Mouse (Mus musculus) kidney, postnatal 36 days (tissue): ENCODE data around the gene 1700017B05Rik.
A peak's percentile ranks its signal among the peaks of the same experiment; 100 is the strongest.

Experiments used
- DNase-seq, 2 experiments: peaks; one replicate each; pipeline ENCODE4 v3.0.0; 2021 to 2022; ENCODE audit warnings: mixed read lengths in 2 of 2

Gene 1700017B05Rik

GRCm38 (mm10) chr9:57271837-57272562 is 9.6 kb upstream of the 1700017B05Rik start:
- no peak for DNase-seq

GRCm38 (mm10) chr9:57271081-57271480 is 8.7 kb upstream of the 1700017B05Rik start:
- DNase-seq: no peak

- DNase-seq: no peak
Measured at GRCm38 (mm10) chr9:57270399-57270798, 8.0 kb upstream of the 1700017B05Rik start.

- DNase-seq: no peak
Measured at GRCm38 (mm10) chr9:57269384-57269783, 7.0 kb upstream of the 1700017B05Rik start.

- DNase-seq: peak in 1 of 2 experiments; percentile 32
Measured at GRCm38 (mm10) chr9:57268575-57268974, 6.2 kb upstream of the 1700017B05Rik start.

- no peak for DNase-seq
Measured at GRCm38 (mm10) chr9:57268078-57268477, 5.7 kb upstream of the 1700017B05Rik start.

- DNase-seq: no peak
Measured at GRCm38 (mm10) chr9:57267421-57267820, 5.0 kb upstream of the 1700017B05Rik start.

GRCm38 (mm10) chr9:57265125-57265524 is 2.7 kb upstream of the 1700017B05Rik start:
- DNase-seq: no peak

GRCm38 (mm10) chr9:57262795-57263684 is 628 bp upstream of the 1700017B05Rik start:
- no peak for DNase-seq

GRCm38 (mm10) chr9:57261516-57261912 is 898 bp downstream of the 1700017B05Rik start:
- DNase-seq: peak; percentile 49 to 80

- DNase-seq: no peak
Measured at GRCm38 (mm10) chr9:57260940-57261339, 1.5 kb downstream of the 1700017B05Rik start.

GRCm38 (mm10) chr9:57259736-57260135 is 2.7 kb downstream of the 1700017B05Rik start:
- DNase-seq: peak; percentile 94 to 98

GRCm38 (mm10) chr9:57257627-57258026 is 4.8 kb downstream of the 1700017B05Rik start:
- peak in 1 of 2 experiments; percentile 28 for DNase-seq

- no peak for DNase-seq
Measured at GRCm38 (mm10) chr9:57256861-57257260, 5.6 kb downstream of the 1700017B05Rik start.

GRCm38 (mm10) chr9:57256309-57256708 is 6.1 kb downstream of the 1700017B05Rik start:
- no peak for DNase-seq

- DNase-seq: no peak
Measured at GRCm38 (mm10) chr9:57254823-57255495, 7.5 kb downstream of the 1700017B05Rik start.

GRCm38 (mm10) chr9:57254061-57254460 is 8.4 kb downstream of the 1700017B05Rik start:
- DNase-seq: peak; percentile 57 to 72

- no peak for DNase-seq
Measured at GRCm38 (mm10) chr9:57251139-57251538, 11.3 kb downstream of the 1700017B05Rik start.

- DNase-seq: no peak
Measured at GRCm38 (mm10) chr9:57250026-57250425, 12.4 kb downstream of the 1700017B05Rik start.

- peak; percentile 38 to 66 for DNase-seq
Measured at GRCm38 (mm10) chr9:57248030-57248942, 14.1 kb downstream of the 1700017B05Rik start.

- DNase-seq: peak; percentile 73 to 83
Measured at GRCm38 (mm10) chr9:57247201-57247671, 15.2 kb downstream of the 1700017B05Rik start.

GRCm38 (mm10) chr9:57246482-57246881 is 15.9 kb downstream of the 1700017B05Rik start:
- DNase-seq: no peak
